Mouse (Mus musculus) lung, postnatal 14 days (tissue): ENCODE measurements around the gene Gm28635.

ENCODE experiments used
- DNase-seq: peaks from one replicate; pipeline ENCODE4 v3.0.0; 2021

The Gm28635 gene

GRCm38 (mm10) chr2:84635611-84636010 is 42.2 kb downstream of the Gm28635 start:
- DNase-seq, result peak; percentile 94

- no peak for DNase-seq
These were observed 42.8 kb downstream of the Gm28635 start for GRCm38 (mm10) chr2:84634934-84635482.

GRCm38 (mm10) chr2:84634006-84634405 is 43.8 kb downstream of the Gm28635 start:
- DNase-seq, result no peak

GRCm38 (mm10) chr2:84632999-84633398 is 44.8 kb downstream of the Gm28635 start:
- peak; percentile 47 for DNase-seq

GRCm38 (mm10) chr2:84632001-84632400 is 45.8 kb downstream of the Gm28635 start:
- no peak for DNase-seq

GRCm38 (mm10) chr2:84627036-84627435 is 50.8 kb downstream of the Gm28635 start:
- DNase-seq, result no peak

GRCm38 (mm10) chr2:84626366-84626975 is 51.4 kb downstream of the Gm28635 start:
- no peak for DNase-seq

- DNase-seq, result no peak
These were observed 53.6 kb downstream of the Gm28635 start for GRCm38 (mm10) chr2:84624201-84624600.

GRCm38 (mm10) chr2:84623428-84624119 is 54.3 kb downstream of the Gm28635 start:
- no peak for DNase-seq

- no peak for DNase-seq
These were observed 55.2 kb downstream of the Gm28635 start for GRCm38 (mm10) chr2:84622668-84623067.

- no peak for DNase-seq
These were observed 58.0 kb downstream of the Gm28635 start for GRCm38 (mm10) chr2:84619646-84620340.

- DNase-seq, result no peak
These were observed 58.9 kb downstream of the Gm28635 start for GRCm38 (mm10) chr2:84618914-84619313.

GRCm38 (mm10) chr2:84617637-84618515 is 60.0 kb downstream of the Gm28635 start:
- DNase-seq, result peak; percentile 57

GRCm38 (mm10) chr2:84612764-84613163 is 65.1 kb downstream of the Gm28635 start:
- no peak for DNase-seq

GRCm38 (mm10) chr2:84607842-84608241 is 70.0 kb downstream of the Gm28635 start:
- DNase-seq, result no peak

GRCm38 (mm10) chr2:84600977-84601376 is 76.9 kb downstream of the Gm28635 start:
- DNase-seq, result no peak

GRCm38 (mm10) chr2:84599270-84599888 is 78.5 kb downstream of the Gm28635 start:
- DNase-seq, result no peak

GRCm38 (mm10) chr2:84597123-84597522 is 80.7 kb downstream of the Gm28635 start:
- DNase-seq, result no peak

- DNase-seq, result no peak
These were observed 85.0 kb downstream of the Gm28635 start for GRCm38 (mm10) chr2:84592801-84593200.

GRCm38 (mm10) chr2:84585700-84586099 is 92.1 kb downstream of the Gm28635 start:
- no peak for DNase-seq

GRCm38 (mm10) chr2:84582286-84582685 is 95.6 kb downstream of the Gm28635 start:
- no peak for DNase-seq

GRCm38 (mm10) chr2:84581208-84581607 is 96.6 kb downstream of the Gm28635 start:
- peak; percentile 23 for DNase-seq
